Mouse (Mus musculus) myocyte (in vitro differentiated cells): ENCODE data around the gene Mylk.
A peak's percentile ranks its signal among the peaks of the same experiment; 100 is the strongest.

Experiments used
- CEBPB ChIP-seq: IDR thresholded peaks from 2 replicates; pipeline ENCODE4 v1.6.1; 2011; ENCODE audit warnings: mild to moderate bottlenecking, moderate library complexity; ENCODE audit not compliant: poor library complexity, insufficient read depth, severe bottlenecking
- E2F4 ChIP-seq: IDR thresholded peaks from one replicate; pipeline ENCODE4 v1.6.1; 2011; ENCODE audit warnings: mild to moderate bottlenecking, control low read depth, moderate library complexity; ENCODE audit not compliant: insufficient read depth
- MAX ChIP-seq: IDR thresholded peaks from one replicate; pipeline ENCODE4 v1.6.1; 2011; ENCODE audit warnings: low read depth, mild to moderate bottlenecking, control low read depth
- MYOD1 ChIP-seq, 3 experiments: IDR thresholded peaks; one replicate each; pipeline ENCODE4 v1.6.1; 2011; ENCODE audit warnings: control low read depth in 2 of 3, low read depth in 2 of 3, mild to moderate bottlenecking in 2 of 3, moderate library complexity in 1 of 3; ENCODE audit not compliant: insufficient read length in 2 of 3, control insufficient read depth in 1 of 3
- MYOG ChIP-seq, 3 experiments: IDR thresholded peaks; one replicate each; pipeline ENCODE4 v1.6.1; 2011; ENCODE audit warnings: control low read depth in 2 of 3, low read depth in 2 of 3, mild to moderate bottlenecking in 2 of 3; ENCODE audit not compliant: insufficient read length in 2 of 3, control insufficient read depth in 1 of 3, insufficient read depth in 1 of 3
- POLR2A ChIP-seq: IDR thresholded peaks from one replicate; pipeline ENCODE4 v1.6.1; 2011; ENCODE audit warnings: low read depth, mild to moderate bottlenecking, control low read depth, moderate library complexity; ENCODE audit not compliant: insufficient read length
- POLR2AphosphoS2 ChIP-seq: IDR thresholded peaks from one replicate; pipeline ENCODE4 v1.6.1; 2011; ENCODE audit warnings: low read depth, control low read depth; ENCODE audit not compliant: insufficient read length
- SRF ChIP-seq: IDR thresholded peaks from one replicate; pipeline ENCODE4 v1.6.1; 2011; ENCODE audit warnings: low read depth; ENCODE audit not compliant: control insufficient read depth, insufficient read length
- TCF12 ChIP-seq: IDR thresholded peaks from one replicate; pipeline ENCODE4 v1.6.1; 2011; ENCODE audit warnings: mild to moderate bottlenecking, control low read depth; ENCODE audit not compliant: poor library complexity, insufficient read depth, severe bottlenecking
- USF1 ChIP-seq: IDR thresholded peaks from one replicate; pipeline ENCODE4 v1.6.1; 2011; ENCODE audit warnings: low read depth, mild to moderate bottlenecking, control low read depth, moderate library complexity

DNA sequence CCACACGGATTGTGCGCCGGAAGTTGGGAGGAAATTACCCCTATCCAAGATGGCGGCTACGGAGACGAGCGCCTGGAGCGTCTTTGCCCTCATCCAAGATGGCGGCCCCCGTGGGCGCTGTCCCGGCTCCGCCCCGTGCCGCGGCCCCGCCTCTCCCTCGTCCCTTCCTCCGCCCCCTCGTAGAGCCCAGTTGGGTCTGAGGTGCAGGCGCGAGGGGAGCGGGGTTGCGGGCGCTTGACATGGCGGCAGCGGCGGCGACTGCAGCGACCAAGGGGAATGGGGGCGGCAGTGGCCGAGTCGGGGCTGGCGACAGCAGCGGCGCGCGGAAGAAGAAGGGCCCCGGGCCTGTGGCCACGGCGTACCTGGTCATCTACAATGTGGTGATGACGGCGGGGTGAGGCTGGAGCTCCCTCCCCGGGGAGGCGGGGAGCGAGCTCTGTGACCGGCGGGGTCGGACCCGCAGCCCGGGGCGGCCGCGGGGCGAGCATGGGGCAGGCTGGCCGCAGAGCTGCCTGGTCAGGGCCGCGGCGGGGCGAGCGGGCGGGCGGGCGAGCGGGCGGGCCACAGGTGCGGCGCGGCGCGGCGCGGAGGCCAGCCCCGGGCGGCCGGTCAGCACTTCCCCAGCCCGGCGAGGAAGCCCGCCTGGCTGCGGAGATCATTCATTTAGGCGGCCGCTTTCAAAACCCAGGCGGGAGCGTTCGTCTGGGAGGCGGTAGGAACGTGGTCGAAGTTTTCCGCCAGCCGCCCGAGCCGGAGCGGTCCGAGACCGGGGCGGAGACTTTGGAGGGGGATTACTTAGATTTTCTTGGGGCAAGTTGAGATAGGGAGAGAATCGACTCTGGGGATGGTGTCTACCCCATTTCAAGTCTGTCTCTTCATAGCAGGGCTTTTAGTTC lies 277.5 kb downstream of the Mylk start, which contains the start of gene Hacd2:
- TF ChIP-seq POLR2A (peak; percentile 92), CEBPB (no peak), POLR2AphosphoS2 (peak; percentile 79), USF1 (no peak), MYOD1 (IDR thresholded peaks at IDR 0.05; ENCODE audit: control insufficient read depth in 1 of 3, insufficient read length in 2 of 3, low read depth in 2 of 3) (no peak), TCF12 (no peak), E2F4 (no peak), MYOG (IDR thresholded peaks at IDR 0.05; ENCODE audit: control insufficient read depth in 1 of 3, insufficient read depth in 1 of 3, insufficient read length in 2 of 3, low read depth in 2 of 3) (peak in 1 of 3 experiments; percentile 13), MAX (no peak), SRF (no peak)
